Mouse (Mus musculus) macrophage (primary cell): Measurements from ENCODE around the gene Tmem94. TPM values are rescaled to one million over a fixed set of nuclear protein-coding genes. Genes with fewer than 3 reads are reported as not detected.

Experiments used
- H3K27ac ChIP-seq: fragments of 350-480 bp; formaldehyde crosslinking; 2 replicates; pipeline ENCODE4 v1.9.0; 2021
- H3K36me3 ChIP-seq: fragments of 350-480 bp; formaldehyde crosslinking; 2 replicates; pipeline ENCODE4 v1.9.0; 2021; ENCODE audit errors: inconsistent target
- H3K4me3 ChIP-seq: fragments of 350-480 bp; formaldehyde crosslinking; 2 replicates; pipeline ENCODE4 v1.9.0; 2021; ENCODE audit errors: inconsistent target
- H3K79me2 ChIP-seq: fragments of 350-480 bp; formaldehyde crosslinking; 2 replicates; pipeline ENCODE4 v1.9.0; 2021; ENCODE audit errors: inconsistent target
- WGBS: methylation state at CpG from one replicate; pipeline ENCODE4 v1.1.7; 2026; ENCODE audit warnings: inconsistent platforms; ENCODE audit not compliant: missing documents; 5-methylcytosine and 5-hydroxymethylcytosine counted together
- polyA plus RNA-seq: library from polyadenylated mRNA; stranded (reverse); fragments of 250-400 nt; gene quantifications from 3 replicates; pipeline ENCODE4 v1.2.4, GENCODE M21; 2018; ENCODE audit warnings: inconsistent platforms

The Tmem94 gene
- polyA plus RNA-seq, 1 experiment from 2014 or later: 14.1 TPM

GRCm38 (mm10) chr11:115807971-115808370, 42.7 kb downstream of the Tmem94 start:
- Histone ChIP-seq H3K27ac (no peak overlapping the region), H3K36me3 (no peaks in the 10 kb centered on the region), H3K79me2 (no peaks in the 10 kb centered on the region), H3K4me3 (no peak overlapping the region)
- 90% methylated on average over 11 of the region's 11 CpGs for WGBS

- no peaks in the 10 kb centered on the region for H3K79me2 ChIP-seq
- H3K36me3 ChIP-seq: no peaks in the 10 kb centered on the region
- 51% methylated on average over 10 of the region's 10 CpGs for WGBS
- H3K4me3 ChIP-seq: no peak overlapping the region
- no peak overlapping the region for H3K27ac ChIP-seq
Observed at GRCm38 (mm10) chr11:115808696-115809310, 43.6 kb downstream of the Tmem94 start.

- Histone ChIP-seq H3K27ac (no peak overlapping the region), H3K4me3 (no peak overlapping the region), H3K79me2 (no peaks in the 10 kb centered on the region), H3K36me3 (no peaks in the 10 kb centered on the region)
- WGBS: 86% methylated on average over 8 of the region's 8 CpGs
Observed at GRCm38 (mm10) chr11:115809311-115809781, 44.1 kb downstream of the Tmem94 start.

GRCm38 (mm10) chr11:115810377-115810776, 45.1 kb downstream of the Tmem94 start:
- Histone ChIP-seq H3K79me2 (no peaks in the 10 kb centered on the region; the same call in 1 of the 2 replicates), H3K36me3 (no peaks in the 10 kb centered on the region), H3K27ac (no peak overlapping the region), H3K4me3 (no peak overlapping the region)
- 94% methylated on average over 14 of the region's 14 CpGs for WGBS

GRCm38 (mm10) chr11:115811381-115812093, 46.3 kb downstream of the Tmem94 start:
- Histone ChIP-seq H3K36me3 (no peaks in the 10 kb centered on the region), H3K27ac (no peak overlapping the region), H3K4me3 (no peak overlapping the region), H3K79me2 (no peaks in the 10 kb centered on the region; the same call in 1 of the 2 replicates)
- 94% methylated on average over 20 of the region's 20 CpGs for WGBS

- no peak overlapping the region for H3K27ac ChIP-seq
- WGBS: 98% methylated on average over 7 of the region's 7 CpGs
- H3K4me3 ChIP-seq: no peak overlapping the region
- H3K36me3 ChIP-seq: no peaks in the 10 kb centered on the region
- H3K79me2 ChIP-seq: no peaks in the 10 kb centered on the region; the same call in 1 of the 2 replicates
Observed at GRCm38 (mm10) chr11:115812095-115812494, 46.9 kb downstream of the Tmem94 start.

- Histone ChIP-seq H3K27ac (no peak overlapping the region), H3K79me2 (no peaks in the 10 kb centered on the region; the same call in 1 of the 2 replicates), H3K4me3 (peak overlapping the region; percentile 48), H3K36me3 (no peaks in the 10 kb centered on the region)
- WGBS: 17% methylated on average over 28 of the region's 28 CpGs
Observed at GRCm38 (mm10) chr11:115812533-115813420, 47.5 kb downstream of the Tmem94 start.

GRCm38 (mm10) chr11:115813507-115814296, 48.5 kb downstream of the Tmem94 start, which contains the start of gene Caskin2:
TSS of gene Caskin2 (minus strand) at chr11:115813639.
- peak within 1 kb of the TSS; percentile 48 for H3K4me3 ChIP-seq
- 1% methylated on average over 39 of the region's 44 CpGs for WGBS
- H3K36me3 ChIP-seq: no peaks in the 10 kb centered on the region
- H3K27ac ChIP-seq: no peak within 1 kb of the TSS
- no peaks in the 10 kb centered on the region; the same call in 1 of the 2 replicates for H3K79me2 ChIP-seq

GRCm38 (mm10) chr11:115814605-115815450, 49.6 kb downstream of the Tmem94 start, which contains the start of gene Tsen54:
TSS of gene Tsen54 (plus strand) at chr11:115814724.
- Histone ChIP-seq H3K27ac (no peak within 1 kb of the TSS), H3K79me2 (no peaks in the 10 kb centered on the region; the same call in 1 of the 2 replicates), H3K36me3 (no peaks in the 10 kb centered on the region), H3K4me3 (peak within 1 kb of the TSS; percentile 48)
- WGBS: 1% methylated on average over 65 of the region's 84 CpGs

- WGBS: 86% methylated on average over 5 of the region's 5 CpGs
Observed at GRCm38 (mm10) chr11:115817331-115817730, 52.1 kb downstream of the Tmem94 start.

GRCm38 (mm10) chr11:115819915-115820623, 54.8 kb downstream of the Tmem94 start:
- Histone ChIP-seq H3K4me3 (no peak overlapping the region), H3K36me3 (no peaks in the 10 kb centered on the region), H3K27ac (no peak overlapping the region), H3K79me2 (no peaks in the 10 kb centered on the region; the same call in 1 of the 2 replicates)
- 94% methylated on average over 16 of the region's 16 CpGs for WGBS

More at GRCm38 (mm10) chr11:115817331-115817730, 52.1 kb downstream of the Tmem94 start:
- H3K79me2 ChIP-seq: no peaks in the 10 kb centered on the region; the same call in 1 of the 2 replicates
- no peak overlapping the region for H3K27ac ChIP-seq
- H3K36me3 ChIP-seq: no peaks in the 10 kb centered on the region
- no peak overlapping the region for H3K4me3 ChIP-seq

GRCm38 (mm10) chr11:115821001-115821400, 55.8 kb downstream of the Tmem94 start:
- Histone ChIP-seq H3K36me3 (no peaks in the 10 kb centered on the region), H3K27ac (no peak overlapping the region), H3K79me2 (no peaks in the 10 kb centered on the region), H3K4me3 (no peak overlapping the region)
- WGBS: 56% methylated on average over 4 of the region's 4 CpGs
